Mouse (Mus musculus) CH12F3 (cell line): ENCODE results near the gene Crat.
"Not testable (repeated sequence)": the region's sequence is repeated elsewhere in the genome, so short reads cannot be mapped to it uniquely, and the experiment has no call there.

Experiments used
- in situ Hi-C: fragments of 300-500 bp; cut with MboI; formaldehyde crosslinking; loops from 2 replicates; pipeline ENCODE4 v1.14.3; 2020; ENCODE audit warnings: low sequenced_read_pairs

The Crat gene

GRCm38 (mm10) chr2:30440701-30441517, 25.3 kb upstream of the Crat start:
- in situ Hi-C loops, result no loop called here

GRCm38 (mm10) chr2:30440211-30440700, 24.6 kb upstream of the Crat start:
- in situ Hi-C loops, result no loop called here

GRCm38 (mm10) chr2:30439631-30440030, 24.0 kb upstream of the Crat start:
- in situ Hi-C loops, result loop anchor here (10.0 kb wide), 2 partner anchors 355 to 505 kb away; no protein-coding TSS in a partner anchor

GRCm38 (mm10) chr2:30437791-30438190, 22.2 kb upstream of the Crat start:
- in situ Hi-C loops, result loop anchor here (10.0 kb wide), 2 partner anchors 357 to 507 kb away; no protein-coding TSS in a partner anchor

- in situ Hi-C loops, result loop anchor here (10.0 kb wide), 2 partner anchors 358 to 508 kb away; no protein-coding TSS in a partner anchor
Observed at GRCm38 (mm10) chr2:30436809-30437208, 21.2 kb upstream of the Crat start.

- in situ Hi-C loops, result loop anchor here (10.0 kb wide), 2 partner anchors 359 to 509 kb away; no protein-coding TSS in a partner anchor
Observed at GRCm38 (mm10) chr2:30436156-30436545, 20.5 kb upstream of the Crat start.

GRCm38 (mm10) chr2:30435326-30436155, 19.9 kb upstream of the Crat start:
- in situ Hi-C loops, result loop anchor here (10.0 kb wide), 2 partner anchors 359 to 509 kb away; no protein-coding TSS in a partner anchor

GRCm38 (mm10) chr2:30429156-30429555, 13.5 kb upstream of the Crat start:
- in situ Hi-C loops, result no loop called here

GRCm38 (mm10) chr2:30421432-30421831, 5.8 kb upstream of the Crat start:
- in situ Hi-C loops, result no loop called here

- in situ Hi-C loops, result no loop called here
Observed at GRCm38 (mm10) chr2:30419112-30419511, 3.5 kb upstream of the Crat start.

- in situ Hi-C loops, result no loop called here
Observed at GRCm38 (mm10) chr2:30418259-30418658, 2.6 kb upstream of the Crat start.

- in situ Hi-C loops, result no loop called here
Observed at GRCm38 (mm10) chr2:30417595-30418165, 2.1 kb upstream of the Crat start.

GRCm38 (mm10) chr2:30417154-30417553, 1.5 kb upstream of the Crat start:
- in situ Hi-C loops, result not testable (repeated sequence)

- in situ Hi-C loops, result no loop called here
Observed at GRCm38 (mm10) chr2:30416649-30416965, 994 bp upstream of the Crat start.

- in situ Hi-C loops, result no loop called here
Observed at GRCm38 (mm10) chr2:30415936-30416648, 479 bp upstream of the Crat start, which contains the start of gene Ptpa. Gene Ptpa (plus strand): TSS chr2:30416039.

- in situ Hi-C loops, result no loop called here
Observed at GRCm38 (mm10) chr2:30414681-30415080, 932 bp downstream of the Crat start.

GRCm38 (mm10) chr2:30414101-30414500, 1.5 kb downstream of the Crat start:
- in situ Hi-C loops, result no loop called here

GRCm38 (mm10) chr2:30413038-30413973, 2.3 kb downstream of the Crat start:
- in situ Hi-C loops, result no loop called here

GRCm38 (mm10) chr2:30409454-30410176, 6.0 kb downstream of the Crat start:
- in situ Hi-C loops, result no loop called here
